Mouse (Mus musculus) macrophage (primary cell): ENCODE results near the gene Sox2. TPM values are rescaled to one million over a fixed set of nuclear protein-coding genes. Genes with fewer than 3 reads are reported as not detected.

Experiments
- H3K27ac ChIP-seq: fragments of 350-480 bp; formaldehyde crosslinking; 2 replicates; pipeline ENCODE4 v1.9.0; 2021
- H3K36me3 ChIP-seq: fragments of 350-480 bp; formaldehyde crosslinking; 2 replicates; pipeline ENCODE4 v1.9.0; 2021; ENCODE audit errors: inconsistent target
- H3K4me3 ChIP-seq: fragments of 350-480 bp; formaldehyde crosslinking; 2 replicates; pipeline ENCODE4 v1.9.0; 2021; ENCODE audit errors: inconsistent target
- H3K79me2 ChIP-seq: fragments of 350-480 bp; formaldehyde crosslinking; 2 replicates; pipeline ENCODE4 v1.9.0; 2021; ENCODE audit errors: inconsistent target
- WGBS: methylation state at CpG from one replicate; pipeline ENCODE4 v1.1.7; 2026; ENCODE audit warnings: inconsistent platforms; ENCODE audit not compliant: missing documents; 5-methylcytosine and 5-hydroxymethylcytosine counted together
- polyA plus RNA-seq: library from polyadenylated mRNA; stranded (reverse); fragments of 250-400 nt; gene quantifications from 3 replicates; pipeline ENCODE4 v1.2.4, GENCODE M21; 2018; ENCODE audit warnings: inconsistent platforms

Gene Sox2
- polyA plus RNA-seq, 1 experiment from 2014 or later, result not detected

GRCm38 (mm10) chr3:34639031-34639872 lies 11.0 kb upstream of the Sox2 start:
- Histone ChIP-seq H3K79me2 (no peaks in the 10 kb centered on the region), H3K27ac (no peak overlapping the region), H3K4me3 (no peak overlapping the region), H3K36me3 (no peaks in the 10 kb centered on the region)
- 17% methylated on average over 23 of the region's 24 CpGs for WGBS

DNA sequence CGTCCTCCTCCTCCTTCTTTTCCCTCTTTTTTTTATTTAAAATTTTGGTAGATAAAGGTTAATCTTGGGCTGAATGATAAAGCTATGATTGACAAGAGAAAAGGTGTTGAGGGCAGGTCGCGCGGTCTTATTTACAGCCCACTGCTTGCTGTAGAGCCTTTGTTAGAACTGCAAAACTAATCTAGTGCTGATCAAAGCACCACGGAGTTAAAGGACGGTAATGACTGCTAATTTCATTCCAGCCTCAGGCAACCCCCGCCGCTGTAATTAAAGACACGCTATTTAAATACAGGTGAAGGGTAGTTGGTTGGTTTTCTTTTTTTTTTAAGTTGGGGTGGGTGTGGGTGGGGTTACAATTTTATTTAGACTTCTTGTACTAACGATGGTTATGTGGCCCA lies 10.3 kb upstream of the Sox2 start:
- Histone ChIP-seq H3K36me3 (no peaks in the 10 kb centered on the region), H3K4me3 (no peak overlapping the region), H3K27ac (no peak overlapping the region), H3K79me2 (no peaks in the 10 kb centered on the region)
- 13% methylated on average over 10 of the region's 10 CpGs for WGBS

DNA sequence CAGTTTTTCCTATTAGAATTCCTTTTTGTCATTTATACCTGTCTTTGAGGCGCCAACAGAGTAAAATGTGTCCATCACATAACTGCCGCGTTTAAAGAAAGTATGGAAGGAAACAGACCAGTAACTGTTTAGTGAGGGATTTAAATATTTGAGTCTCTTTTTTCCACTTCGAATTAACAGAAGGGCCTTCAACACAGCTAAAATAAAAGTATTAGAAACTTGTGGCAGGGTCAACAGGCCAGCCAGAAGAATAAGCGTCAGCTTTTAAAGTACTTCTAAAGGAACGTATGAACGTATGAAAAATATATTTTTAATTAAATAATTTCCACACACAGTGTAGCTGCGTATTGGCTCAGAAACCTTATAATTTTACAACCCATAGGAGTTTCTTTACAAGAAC lies 9.9 kb upstream of the Sox2 start:
- WGBS, result 7% methylated on average over 8 of the region's 8 CpGs
- Histone ChIP-seq H3K4me3 (no peak overlapping the region), H3K27ac (no peak overlapping the region), H3K36me3 (no peaks in the 10 kb centered on the region), H3K79me2 (no peaks in the 10 kb centered on the region)

- 12% methylated on average over 32 of the region's 33 CpGs for WGBS
- no peaks in the 10 kb centered on the region for H3K79me2 ChIP-seq
- no peaks in the 10 kb centered on the region for H3K36me3 ChIP-seq
- H3K27ac ChIP-seq, result no peak overlapping the region
- H3K4me3 ChIP-seq, result no peak overlapping the region
Measured at GRCm38 (mm10) chr3:34640690-34641600, 9.3 kb upstream of the Sox2 start.

DNA sequence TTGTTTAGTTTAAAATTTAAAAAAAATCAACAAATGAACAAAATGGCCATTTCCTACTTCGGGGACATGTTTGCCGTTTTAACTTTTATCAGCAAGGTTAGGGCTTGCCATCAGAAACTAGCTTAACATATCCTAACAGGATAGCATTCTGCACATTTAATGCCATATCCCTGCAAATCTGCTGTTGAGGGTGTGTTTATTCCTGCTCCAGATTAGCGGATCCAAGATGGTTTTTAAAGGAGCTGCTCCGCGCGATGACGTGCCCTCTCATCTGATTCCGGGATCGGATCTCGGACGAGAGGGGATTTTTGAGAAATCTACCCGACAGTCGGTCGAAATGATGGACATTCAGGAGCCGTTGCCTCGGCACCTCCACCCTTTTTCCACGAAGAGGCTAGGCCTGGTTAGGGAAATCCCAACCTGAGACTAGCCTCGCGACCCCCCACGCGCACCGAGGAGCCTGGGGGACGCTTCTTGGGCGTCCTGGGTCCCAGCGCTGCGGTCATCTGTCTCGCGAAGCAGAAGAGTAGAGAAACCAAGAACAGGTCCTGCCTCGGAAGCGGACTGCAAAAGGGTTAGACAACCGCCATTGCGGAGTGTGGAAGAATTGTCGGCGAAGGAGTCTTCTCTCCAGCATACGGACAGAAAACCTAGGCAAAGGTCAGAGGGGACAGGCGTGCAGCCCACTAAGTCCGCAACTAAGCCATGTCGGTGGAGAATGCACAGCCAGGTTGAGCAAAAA lies 8.3 kb upstream of the Sox2 start:
- 7% methylated on average over 37 of the region's 38 CpGs for WGBS
- Histone ChIP-seq H3K4me3 (no peak overlapping the region), H3K79me2 (no peaks in the 10 kb centered on the region), H3K36me3 (no peaks in the 10 kb centered on the region), H3K27ac (no peak overlapping the region)

GRCm38 (mm10) chr3:34642498-34642941 lies 7.7 kb upstream of the Sox2 start:
- H3K79me2 ChIP-seq, result no peaks in the 10 kb centered on the region
- WGBS, result 1% methylated on average over 20 of the region's 20 CpGs

DNA sequence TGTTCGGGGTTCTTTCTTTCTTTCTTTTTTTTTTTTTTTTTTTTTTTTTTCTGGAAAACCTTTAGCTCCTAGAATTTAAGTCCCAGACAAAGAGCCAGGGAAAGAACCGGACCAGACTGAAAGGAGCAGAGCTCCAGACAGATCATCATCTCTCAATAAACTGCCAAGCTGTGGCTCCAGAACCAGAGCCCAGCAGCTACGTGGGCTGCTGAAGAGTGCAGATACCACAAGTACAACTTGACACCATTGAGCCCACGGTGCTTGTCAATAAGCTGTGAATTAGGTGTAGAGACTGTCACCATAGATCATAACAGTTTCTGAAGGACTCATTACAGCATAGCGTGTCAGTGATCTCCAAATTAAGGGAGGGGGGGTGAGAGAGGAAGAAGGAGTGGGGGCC lies 7.1 kb upstream of the Sox2 start:
- H3K79me2 ChIP-seq, result no peaks in the 10 kb centered on the region
- no peak overlapping the region for H3K27ac ChIP-seq
- no peak overlapping the region for H3K4me3 ChIP-seq
- H3K36me3 ChIP-seq, result no peaks in the 10 kb centered on the region
- WGBS, result 15% methylated on average over 5 of the region's 5 CpGs

More at GRCm38 (mm10) chr3:34642498-34642941, 7.7 kb upstream of the Sox2 start:
- no peak overlapping the region for H3K27ac ChIP-seq
- no peak overlapping the region for H3K4me3 ChIP-seq
- no peaks in the 10 kb centered on the region for H3K36me3 ChIP-seq

GRCm38 (mm10) chr3:34643536-34644115 lies 6.6 kb upstream of the Sox2 start:
- Histone ChIP-seq H3K4me3 (no peak overlapping the region), H3K79me2 (no peaks in the 10 kb centered on the region), H3K27ac (no peak overlapping the region), H3K36me3 (no peaks in the 10 kb centered on the region)
- WGBS, result 8% methylated on average over 15 of the region's 15 CpGs

GRCm38 (mm10) chr3:34646169-34646568 lies 4.0 kb upstream of the Sox2 start:
- no peak overlapping the region for H3K27ac ChIP-seq
- H3K4me3 ChIP-seq, result no peak overlapping the region
- WGBS, result 10% methylated on average over 10 of the region's 10 CpGs
- no peaks in the 10 kb centered on the region for H3K36me3 ChIP-seq
- H3K79me2 ChIP-seq, result no peaks in the 10 kb centered on the region

DNA sequence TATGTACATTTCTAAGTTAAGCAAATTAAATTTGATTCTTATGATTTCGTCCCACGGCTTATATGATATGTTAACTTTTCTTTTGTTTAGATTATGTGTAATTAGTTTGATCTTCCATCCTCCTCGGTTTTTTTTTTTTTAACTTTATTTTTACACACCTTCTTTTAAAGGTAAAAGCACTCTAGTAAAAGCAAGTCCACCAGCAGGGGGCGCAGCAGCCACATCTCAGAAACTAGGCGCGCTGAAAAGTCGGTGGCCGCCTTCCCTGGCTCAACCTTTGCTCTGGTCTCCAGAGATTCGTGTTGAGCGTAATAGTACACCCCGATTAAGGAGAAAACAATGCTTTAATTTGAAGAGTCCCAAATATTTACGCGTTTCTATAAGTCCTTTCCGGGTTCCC lies 2.5 kb upstream of the Sox2 start:
- H3K4me3 ChIP-seq, result no peak overlapping the region
- H3K27ac ChIP-seq, result no peak overlapping the region
- H3K79me2 ChIP-seq, result no peaks in the 10 kb centered on the region
- WGBS, result 3% methylated on average over 14 of the region's 14 CpGs
- no peaks in the 10 kb centered on the region for H3K36me3 ChIP-seq

DNA sequence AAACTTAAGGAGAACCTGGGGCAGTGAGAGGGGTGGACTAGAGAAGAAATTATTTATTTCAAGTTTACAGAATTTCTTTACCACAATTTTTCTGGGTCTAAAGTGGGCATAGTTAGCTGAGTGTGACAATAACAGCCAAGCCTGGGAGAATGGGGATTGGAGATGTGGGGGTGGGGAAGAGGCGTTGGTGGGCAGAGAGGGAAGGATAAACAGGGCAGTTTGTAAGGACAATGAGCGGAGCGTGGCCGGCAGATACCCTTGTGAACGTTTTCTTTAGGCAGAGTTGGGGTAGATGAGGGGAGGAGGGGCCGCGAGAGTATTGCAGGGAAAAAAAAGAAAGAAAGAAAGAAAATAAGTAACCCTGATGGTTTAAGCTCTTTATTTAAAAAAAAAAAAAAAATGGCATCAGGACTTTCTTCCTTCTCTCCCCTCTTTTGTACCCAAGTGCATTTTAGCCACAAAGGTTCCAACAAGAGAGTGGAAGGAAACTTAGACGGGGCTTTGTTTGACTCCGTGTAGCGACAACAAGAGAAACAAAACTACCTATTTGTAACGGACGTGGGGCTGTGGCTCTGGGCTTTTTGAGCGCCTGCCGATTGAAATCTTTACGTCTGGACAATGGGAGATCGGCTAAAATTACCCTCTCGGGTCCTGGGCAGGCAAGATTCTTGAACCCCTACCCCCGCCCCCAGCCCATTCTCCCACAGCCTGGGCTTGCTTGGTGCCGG lies 1.9 kb upstream of the Sox2 start:
- no peak overlapping the region for H3K4me3 ChIP-seq
- WGBS, result 7% methylated on average over 19 of the region's 19 CpGs

GRCm38 (mm10) chr3:34648833-34649719 lies 1.1 kb upstream of the Sox2 start:
- H3K4me3 ChIP-seq, result no peak overlapping the region
- H3K79me2 ChIP-seq, result no peaks in the 10 kb centered on the region
- 7% methylated on average over 46 of the region's 50 CpGs for WGBS
- H3K27ac ChIP-seq, result no peak overlapping the region
- no peaks in the 10 kb centered on the region for H3K36me3 ChIP-seq

More for the DNA sequence above, 1.9 kb upstream of the Sox2 start:
- Histone ChIP-seq H3K79me2 (no peaks in the 10 kb centered on the region), H3K27ac (no peak overlapping the region), H3K36me3 (no peaks in the 10 kb centered on the region)
